Mouse (Mus musculus) c-Kit-negative CD71-positive TER-119-positive erythroid progenitor cells, embryonic 14.5 days (primary cell): ENCODE measurements around the gene Alox5ap.

Experiments used
- DNase-seq: peaks from one replicate; pipeline ENCODE4 v3.0.0-alpha.2; 2013; ENCODE audit warnings: low read depth, low spot score

The Alox5ap gene

DNA sequence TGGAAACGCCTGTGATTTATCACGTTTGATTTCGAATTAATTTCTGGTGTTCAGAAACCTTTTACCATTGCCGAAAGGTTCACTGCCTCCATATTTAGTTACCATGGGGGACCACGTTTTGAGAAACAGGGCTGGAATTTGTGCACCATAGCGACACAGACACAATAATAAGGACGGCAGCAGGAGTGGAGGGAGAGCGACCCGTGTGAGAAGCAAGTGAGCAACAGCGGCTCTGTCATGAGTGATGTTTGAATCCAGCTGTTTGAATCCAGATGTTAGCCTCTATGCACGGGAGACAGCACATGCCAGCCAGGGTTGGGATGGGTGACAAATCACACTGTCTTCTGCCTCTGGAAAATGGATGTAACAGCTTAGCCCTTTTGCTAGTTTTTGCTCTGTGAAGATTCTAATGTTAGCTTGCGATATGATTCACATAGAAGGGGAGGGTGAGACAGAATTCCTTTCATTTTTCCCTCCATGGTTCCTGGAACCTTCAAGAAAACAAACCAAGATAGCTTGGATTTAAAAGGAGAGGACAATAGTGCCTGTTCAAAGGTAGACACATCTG, 50.0 kb downstream of the Alox5ap start:
- no peak for DNase-seq

DNA sequence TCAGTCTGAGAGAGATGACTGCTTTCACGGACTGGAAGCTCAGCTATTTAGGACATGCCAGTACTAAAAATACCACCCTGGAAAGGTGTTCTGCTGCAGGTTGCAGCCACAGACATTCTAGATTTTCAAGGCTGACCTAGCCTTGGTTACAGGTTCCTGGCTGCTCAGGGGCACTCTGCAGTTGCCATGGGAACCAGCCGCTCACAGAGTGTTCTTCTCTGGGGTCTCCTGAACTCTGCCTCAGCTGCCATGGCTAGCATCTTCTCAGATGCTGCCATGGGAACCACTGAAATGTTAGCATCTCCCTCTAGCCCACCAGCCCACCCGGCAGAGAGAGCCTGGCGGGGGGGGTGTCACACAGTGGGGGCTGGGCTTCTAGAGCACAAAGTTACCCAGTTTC, 52.4 kb downstream of the Alox5ap start:
- no peak for DNase-seq

DNA sequence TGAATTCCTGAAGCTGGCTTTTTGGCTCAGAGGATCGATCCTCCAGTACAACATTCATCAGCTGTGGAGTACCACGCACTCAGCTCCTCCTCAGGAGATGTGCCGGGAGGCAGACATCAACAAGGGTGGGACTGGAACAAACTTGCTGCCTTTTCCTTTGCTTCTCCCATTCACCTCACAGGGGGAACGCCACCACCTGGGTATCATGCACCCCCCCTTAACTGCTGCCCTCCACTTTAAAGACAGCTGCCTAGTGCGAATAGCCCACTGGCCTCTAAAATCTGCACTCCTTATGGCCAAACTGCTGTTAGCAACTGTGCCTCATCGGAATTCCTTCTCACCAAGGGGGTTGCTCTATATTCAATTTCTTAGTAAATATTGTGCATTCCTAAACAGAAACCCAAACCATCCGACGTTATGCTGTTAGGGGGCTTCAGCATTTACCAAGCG, 55.3 kb downstream of the Alox5ap start:
- DNase-seq = no peak

DNA sequence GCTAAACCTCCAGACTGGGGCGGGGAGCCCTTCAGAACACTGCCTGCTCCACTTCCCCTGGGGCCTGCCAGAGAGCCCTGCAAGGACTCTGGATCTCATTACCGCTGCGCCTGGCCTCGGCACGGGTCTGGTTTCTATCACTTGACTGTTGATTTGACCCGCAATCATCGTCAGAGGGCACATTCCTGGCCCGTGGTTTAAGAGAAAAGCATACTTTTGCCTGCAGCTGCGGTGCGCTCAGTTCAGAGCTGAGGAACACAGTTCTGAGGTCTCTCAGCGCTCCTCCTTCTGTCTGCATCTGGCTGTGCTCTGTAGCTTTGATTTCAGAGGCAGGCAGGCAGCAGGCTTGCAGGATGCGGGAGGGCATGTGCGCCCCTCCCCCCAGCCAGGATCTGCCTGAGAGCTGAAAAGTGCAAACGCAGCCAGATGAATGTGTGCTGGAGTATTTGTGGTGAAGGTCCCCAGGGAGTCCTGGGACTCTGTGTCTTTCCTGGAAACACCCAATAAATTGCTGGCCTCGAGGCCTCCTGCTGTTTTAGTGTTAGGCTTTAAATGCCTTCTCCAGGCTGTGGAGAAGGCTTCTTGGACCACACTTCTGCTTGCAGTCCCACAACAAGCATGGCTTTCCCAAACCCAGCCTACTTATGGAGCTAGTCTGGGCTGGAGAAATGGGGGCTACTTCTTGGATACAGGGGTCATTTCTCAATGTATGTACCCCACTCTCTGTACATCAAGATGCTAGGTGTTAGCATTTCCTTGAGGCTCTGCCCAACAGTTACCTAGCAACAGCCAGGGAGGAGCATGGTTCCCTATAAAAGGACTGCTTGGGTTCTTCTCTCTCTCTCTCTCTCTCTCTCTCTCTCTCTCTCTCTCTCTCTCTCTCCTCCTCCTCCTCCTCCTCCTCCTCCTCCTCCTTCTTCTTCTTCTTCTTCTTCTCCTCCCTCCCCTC, 56.2 kb downstream of the Alox5ap start:
- DNase-seq = no peak

DNA sequence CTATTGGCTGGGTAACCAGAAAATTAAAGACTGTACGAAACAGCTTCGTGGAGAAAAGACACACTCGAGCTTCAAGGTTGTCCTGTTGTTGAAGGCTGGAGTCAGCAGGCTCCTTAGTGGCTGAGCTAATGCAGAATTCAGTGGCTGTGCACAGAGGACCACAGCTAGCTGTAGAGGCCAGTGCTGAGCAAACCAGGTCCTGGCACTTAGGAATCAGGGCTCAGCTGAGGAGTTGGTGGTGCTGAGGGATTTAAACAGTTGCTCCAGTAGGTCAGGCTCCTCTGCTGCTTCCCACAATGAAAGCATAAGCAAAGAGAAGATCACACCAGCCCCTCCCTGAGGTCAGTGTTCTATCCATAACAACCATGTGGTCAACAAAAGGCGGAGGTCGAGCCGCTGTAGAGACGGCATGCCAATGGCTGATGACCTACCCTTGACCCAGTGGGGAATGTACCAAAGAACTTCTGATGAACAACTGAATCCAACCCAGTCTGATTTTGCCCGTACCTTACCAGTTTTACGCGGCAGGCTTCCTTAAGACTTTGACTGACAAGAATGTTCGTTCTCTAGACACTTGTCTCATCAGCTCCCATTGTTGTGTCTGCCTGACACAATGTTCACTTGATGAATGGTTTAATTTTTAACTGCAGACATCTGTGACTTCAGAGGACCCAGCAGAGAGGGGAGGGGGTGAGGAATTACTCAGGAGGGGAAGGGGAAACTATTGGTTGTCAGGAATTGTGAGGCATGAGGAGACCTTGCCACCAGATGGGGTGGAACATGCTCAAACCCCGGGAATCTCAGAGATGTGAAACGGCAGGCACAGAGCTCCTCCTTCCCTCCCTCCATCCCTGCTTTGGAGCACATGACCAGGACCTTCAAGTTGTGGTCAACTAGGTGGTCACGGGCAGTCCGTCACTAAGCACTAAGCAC, 57.6 kb downstream of the Alox5ap start:
- DNase-seq = no peak

DNA sequence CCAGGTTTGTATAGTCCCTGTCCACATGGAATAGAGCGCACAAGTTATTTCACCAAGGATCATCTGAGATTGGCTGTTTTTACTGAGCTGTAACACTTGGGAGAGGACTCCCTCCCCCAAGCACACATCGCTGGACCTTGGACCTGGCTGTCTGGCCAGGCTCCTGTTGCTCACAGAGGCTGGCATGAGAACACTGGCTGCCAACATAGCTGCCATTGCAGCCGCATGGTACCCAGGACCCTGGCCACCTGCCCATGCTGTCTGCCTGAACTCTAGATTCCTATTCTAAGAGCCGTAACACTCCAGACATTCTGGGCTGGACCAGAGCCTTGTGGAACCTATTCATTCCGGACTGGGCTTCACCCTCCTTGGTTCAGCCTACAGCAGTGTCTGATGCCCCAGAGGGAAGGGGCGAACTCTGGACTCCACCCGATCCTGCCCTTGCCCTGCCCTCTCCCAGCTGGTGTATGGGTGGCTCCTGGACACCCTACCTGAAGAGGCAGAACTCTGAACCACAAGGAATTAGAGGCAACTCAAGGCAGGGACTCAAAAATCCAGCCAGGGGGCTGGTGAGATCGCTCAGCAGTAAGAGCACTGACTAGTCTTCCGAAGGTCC, 58.5 kb downstream of the Alox5ap start:
- no peak for DNase-seq

DNA sequence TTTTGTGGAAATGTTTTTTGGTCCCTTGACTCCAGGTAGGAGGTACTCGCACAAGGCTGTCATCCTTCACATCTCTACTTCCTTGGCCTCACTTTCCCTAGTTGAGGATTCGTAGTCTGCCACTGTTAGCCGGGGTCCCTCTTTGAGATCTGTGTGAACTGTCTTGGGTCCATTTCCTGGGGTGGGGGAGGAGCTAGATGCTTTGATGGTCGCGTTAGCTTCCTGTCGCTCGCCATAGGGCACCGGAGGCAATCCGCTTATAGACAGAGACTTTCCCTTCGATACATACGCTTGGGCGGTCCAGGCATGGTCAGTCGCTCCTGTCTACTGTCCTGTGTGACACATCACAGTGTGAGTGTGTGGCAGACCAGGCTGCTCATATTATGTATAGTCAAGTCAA, 60.2 kb downstream of the Alox5ap start:
- DNase-seq = no peak

DNA sequence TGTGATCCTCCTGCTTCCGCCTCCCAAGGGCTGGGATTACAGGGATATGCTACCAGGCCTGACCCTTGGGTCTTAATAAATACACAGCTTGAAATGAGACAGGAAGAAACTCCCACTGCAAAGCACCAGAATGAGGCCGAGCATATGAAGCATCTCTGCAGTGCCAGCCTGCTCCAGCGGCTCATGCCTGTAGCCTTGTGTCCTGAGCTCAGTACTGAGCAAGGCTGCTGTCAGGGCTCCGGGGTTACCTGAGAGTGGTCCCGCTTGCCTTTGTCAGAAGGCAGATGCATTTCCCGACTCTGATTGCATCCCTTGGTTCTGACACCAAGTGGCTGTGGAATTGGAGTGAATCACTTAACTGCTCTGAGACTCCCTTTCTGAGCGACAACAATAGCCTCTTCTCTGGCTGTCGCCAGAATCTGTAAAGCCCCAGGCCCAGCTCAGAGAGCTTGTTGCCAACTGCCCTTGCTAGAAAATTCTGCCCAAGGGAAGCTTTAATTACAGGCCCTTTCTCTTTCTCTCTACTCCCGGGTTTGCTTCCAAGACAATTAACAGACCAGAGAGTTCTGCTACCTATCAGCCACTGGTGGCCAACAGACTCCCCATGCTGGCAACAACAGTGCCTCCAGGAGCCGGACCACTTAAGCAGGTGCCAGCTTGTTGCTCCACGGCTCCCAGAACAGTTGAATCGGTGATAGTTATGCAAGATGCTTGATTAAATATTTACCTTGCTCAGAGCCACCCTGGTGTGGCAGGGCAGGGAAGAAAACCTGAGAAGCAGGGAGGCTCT, 64.7 kb downstream of the Alox5ap start:
- DNase-seq = no peak

DNA sequence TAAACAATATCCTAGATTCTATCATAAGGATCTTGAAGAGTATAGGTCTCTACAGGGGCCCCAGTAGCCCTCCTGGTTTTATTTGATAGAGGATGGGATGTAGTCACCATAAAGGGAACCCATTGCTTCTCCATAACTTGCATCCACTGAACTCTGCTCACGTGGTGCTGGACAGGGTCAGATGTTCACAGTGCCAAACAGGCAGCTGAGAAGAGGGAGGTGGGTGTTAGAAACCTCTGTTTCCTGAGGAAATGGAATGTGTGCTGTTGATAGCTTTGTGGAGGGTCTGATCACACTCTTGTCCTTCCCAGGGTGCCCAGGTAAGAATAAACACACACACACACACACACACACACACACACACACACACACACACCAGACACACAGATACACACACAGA, 66.0 kb downstream of the Alox5ap start:
- no peak for DNase-seq

DNA sequence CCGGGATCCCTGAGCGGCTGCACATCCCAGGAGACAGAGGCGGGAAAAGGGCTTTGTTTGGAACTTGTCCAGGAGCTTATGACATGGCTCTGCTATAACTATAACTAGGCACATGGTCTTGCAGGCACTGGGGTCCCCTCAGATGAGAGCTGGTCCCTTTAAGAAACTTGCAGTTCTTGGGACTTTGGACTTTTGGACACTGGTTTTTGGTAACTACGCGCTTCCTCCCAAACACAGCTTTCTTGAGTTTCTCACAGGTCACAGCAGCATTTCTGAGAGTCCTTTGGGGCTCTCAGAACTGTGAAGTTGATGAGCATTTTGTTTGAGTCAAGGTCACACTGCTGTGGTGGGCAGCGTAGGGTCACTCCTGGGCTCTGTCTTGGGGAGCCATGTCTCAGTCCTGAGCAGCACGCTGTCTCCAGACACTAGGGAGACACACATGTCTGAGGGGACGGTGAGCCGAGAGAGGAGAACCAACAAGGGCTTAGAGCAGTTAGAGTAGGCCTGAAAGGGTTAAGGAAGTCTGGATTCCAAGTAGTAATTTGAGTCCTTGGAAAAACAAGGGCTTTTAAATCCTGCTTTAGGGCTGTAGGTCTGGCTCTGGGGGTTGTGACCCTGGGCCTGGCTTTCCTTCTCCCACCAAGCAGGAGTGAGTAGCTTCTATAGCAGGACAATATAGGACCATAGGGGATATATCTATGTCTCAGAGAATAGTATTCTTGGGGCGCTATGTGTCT, 67.0 kb downstream of the Alox5ap start:
- DNase-seq = no peak

DNA sequence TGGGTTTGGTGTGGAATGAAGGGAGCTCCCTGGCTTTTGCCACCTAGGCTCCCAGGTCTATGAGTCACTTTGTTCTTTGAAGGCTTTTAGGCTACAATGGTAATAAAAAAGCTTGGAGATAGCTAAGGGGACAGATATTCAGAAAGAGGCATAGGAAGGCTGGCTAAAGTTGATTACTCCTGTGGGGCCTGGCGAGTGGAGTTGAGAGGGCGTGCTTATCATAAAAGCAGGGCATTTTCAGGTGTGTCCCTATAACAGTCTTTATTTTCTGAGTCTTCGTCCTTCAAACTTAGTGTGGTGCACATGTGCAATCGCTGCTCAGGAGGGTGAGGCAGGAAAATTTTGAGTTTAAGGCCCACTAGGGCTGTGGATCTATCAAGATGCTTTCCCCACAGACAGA, 68.2 kb downstream of the Alox5ap start:
- DNase-seq = no peak

DNA sequence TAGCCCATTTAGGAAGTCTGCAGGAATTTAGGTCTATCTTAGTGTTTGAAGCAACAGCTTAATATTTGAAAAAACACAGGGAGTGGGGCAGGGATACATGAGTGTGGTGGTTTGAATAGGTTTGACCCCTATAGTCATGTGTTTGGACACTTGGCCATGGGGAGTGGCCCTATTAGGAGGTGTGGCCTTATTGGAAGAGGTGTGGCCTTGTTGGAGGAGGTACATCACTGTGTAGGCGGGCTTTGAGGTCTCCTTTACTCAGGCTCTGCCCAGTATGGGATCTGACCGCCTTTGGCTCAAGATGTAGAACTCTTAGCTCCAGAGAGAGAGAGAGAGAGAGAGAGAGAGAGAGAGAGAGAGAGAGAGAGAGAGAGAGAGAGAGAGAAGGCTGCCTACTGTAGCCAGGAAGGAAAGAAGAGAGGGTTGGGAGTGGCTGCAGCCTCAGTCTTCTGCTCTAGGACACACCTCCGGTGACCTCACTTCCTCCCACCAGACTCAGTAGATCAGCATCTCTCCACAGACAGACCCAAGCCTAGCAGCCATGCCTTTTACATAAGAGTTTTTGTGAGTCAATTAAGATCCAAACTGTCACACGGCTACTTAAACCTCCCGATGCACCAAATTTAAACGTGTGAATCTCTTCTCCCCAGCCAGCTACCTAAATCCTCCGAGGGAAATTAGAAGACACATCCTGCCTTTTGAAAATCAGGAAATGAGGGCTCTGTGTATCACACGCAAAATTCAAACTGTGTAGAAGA, 69.6 kb downstream of the Alox5ap start:
- DNase-seq = no peak

DNA sequence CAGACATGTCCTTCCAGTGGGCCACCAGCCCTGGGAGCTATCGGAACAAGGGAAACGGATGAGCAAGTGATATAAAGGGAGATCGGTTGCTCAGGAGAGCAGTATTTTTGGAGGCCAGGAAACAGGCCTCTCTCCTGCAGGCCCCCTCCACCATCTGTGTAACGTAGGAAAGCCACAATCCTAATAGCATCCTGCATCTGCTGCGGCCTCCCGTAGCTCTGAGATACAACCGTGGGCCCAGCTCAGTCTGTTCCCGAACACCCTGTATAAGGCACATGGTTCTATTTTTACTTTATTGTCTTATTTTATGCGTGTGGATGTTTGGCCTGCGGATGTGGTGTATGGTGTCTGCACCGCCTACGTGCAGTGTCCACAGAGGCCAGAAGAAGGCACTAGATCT, 70.4 kb downstream of the Alox5ap start:
- no peak for DNase-seq

DNA sequence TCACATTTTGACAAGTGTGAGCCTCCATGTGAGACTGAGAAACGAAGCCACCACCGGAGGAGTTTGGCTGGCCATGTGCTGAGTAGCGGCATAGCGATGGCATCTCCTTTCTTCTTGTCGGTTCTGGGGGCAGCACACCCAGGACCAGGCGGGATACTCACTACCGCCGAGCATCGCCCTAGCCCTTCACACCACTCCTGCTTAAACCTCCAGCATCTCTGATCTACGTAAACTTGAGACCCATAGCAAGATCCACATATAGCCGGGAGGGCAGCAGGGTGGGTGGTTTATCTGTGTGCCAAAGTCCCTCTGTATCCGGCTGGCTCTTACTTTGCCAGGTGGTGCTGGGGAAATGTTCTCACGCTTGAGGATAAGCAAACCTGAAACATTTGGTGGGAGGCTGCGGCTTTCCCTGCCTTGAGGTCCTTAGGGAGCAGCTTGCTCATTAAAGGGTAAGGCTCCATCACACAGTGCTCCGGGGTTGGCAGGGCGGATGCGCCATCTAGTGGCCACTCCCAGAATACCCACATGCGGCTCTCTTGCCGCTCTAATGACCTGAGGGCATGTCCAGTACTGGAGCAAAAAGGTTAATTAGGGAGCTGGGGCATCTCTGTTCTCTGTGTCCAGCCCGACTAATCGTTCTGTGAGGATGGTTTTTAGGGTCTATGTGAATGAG, 71.1 kb downstream of the Alox5ap start:
- DNase-seq = peak; percentile 40

DNA sequence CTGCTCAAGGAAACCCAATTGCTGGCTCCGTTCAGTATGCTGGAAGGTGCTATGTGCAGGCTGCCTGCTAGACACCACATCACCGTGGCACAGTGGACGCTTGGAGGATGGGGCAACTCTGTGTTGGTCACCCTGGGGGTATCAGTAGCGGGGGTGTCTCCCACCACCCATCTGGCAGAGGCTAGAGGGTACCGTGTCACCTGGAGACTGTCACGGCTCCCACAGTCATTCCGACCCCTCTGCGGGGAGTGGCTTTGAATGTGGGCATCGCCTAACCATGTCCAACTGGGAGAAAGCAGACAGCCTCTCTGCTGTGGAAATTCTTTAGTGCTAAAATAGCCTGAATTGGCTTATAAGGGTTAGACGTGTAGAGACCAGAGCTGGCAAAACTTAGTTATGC, 72.6 kb downstream of the Alox5ap start:
- DNase-seq = no peak
